Mouse (Mus musculus): Measurements from ENCODE around the gene Ppm1b.

Gene Ppm1b

GRCm38 (mm10) chr17:85026436-85026835, 69.9 kb downstream of the Ppm1b start:
- no peak for DNase-seq

DNA sequence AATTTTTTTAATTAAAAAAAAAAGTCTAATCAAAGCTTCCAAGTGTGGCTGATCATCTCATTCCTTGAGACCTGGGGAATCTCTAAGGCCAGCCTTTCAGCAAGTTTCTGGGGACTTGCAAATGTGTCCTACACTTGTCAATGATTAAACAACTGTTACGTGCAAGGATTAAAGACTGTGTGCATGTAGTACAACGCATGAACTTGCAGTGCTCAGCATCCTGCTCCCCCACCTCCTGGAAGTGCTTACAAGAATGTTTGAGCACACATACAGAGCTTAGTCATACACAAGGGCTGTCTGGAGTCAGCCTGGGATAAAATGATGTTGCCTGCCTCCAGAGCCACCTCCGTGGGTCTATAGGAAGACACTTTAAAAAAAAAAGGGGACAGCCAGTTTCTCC, 70.7 kb downstream of the Ppm1b start:
- no peak for DNase-seq

DNA sequence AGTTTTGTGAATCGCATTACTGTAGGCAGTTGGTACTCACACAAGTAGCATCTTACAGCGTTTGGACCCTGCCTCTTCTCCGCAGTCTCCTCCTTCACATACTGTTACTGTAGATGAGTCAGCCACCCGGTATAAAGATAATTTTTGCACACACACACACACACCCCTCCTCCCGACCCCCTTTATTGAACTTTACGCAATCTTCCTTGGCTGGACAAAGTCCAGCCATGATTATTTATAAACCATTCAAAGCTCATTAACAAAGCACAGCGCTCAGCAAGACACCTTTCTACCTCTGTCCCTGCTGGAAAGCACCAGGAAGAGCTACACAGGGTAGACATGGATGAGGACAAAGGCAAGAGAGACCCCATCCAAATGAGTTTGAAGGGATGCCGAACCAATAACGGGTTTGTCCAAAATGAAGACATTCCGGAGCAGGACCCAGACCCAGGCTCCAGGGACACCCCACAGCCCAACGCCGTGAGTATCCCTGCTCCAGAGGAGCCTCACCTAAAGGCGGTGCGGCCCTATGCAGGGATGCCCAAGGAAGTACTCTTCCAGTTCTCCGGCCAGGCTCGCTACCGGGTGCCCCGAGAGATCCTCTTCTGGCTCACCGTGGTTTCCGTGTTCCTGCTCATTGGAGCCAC, 71.7 kb downstream of the Ppm1b start, which contains the start of gene Slc3a1:
Gene Slc3a1 (plus strand): TSS at position 284 of the 647 bp plus-strand sequence.
- no peak for DNase-seq

DNA sequence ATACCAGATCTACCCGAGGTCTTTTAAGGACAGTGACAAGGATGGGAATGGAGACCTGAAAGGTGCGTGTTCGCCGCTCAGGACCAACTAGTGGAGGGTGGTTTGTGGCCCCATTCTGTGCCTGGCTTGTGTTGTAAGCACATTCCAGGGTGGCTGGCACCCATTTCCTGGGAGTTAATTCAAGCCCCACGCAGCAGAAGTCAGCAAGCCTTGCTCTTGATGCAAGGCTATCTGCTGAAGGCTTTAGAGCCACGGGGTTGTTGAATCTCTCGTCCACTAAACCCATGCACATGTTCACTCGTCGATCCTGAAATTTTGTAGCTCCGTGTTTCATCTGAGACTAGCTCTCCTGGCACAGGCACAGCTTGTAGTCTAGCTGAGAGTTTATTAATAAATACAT, 72.3 kb downstream of the Ppm1b start:
- no peak for DNase-seq

- DNase-seq, result no peak
These were observed 74.1 kb downstream of the Ppm1b start for GRCm38 (mm10) chr17:85030651-85031050.

GRCm38 (mm10) chr17:85033087-85033486, 76.5 kb downstream of the Ppm1b start:
- no peak for DNase-seq

- DNase-seq, result peak; percentile 56 to 59
These were observed 77.5 kb downstream of the Ppm1b start for GRCm38 (mm10) chr17:85034068-85034467.

DNA sequence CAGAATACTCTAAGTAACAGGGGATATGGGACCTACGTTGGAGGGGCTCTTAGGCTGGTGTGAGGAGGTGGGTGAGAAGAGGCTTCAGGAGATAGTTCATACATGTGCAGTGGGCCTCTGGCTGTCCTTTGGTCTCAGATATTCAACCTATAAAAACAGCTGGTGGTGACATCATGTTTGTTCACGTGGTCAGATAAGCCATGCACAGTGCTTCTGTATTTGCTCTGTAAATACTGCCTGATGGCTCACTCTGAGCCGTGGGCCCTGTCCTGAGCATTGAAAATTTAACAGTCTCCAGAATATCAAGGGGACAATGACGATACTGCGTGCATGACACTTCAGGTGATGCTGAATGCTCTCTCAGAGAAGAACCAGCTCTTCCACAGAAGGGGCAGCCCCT, 81.3 kb downstream of the Ppm1b start:
- DNase-seq, result no peak

DNA sequence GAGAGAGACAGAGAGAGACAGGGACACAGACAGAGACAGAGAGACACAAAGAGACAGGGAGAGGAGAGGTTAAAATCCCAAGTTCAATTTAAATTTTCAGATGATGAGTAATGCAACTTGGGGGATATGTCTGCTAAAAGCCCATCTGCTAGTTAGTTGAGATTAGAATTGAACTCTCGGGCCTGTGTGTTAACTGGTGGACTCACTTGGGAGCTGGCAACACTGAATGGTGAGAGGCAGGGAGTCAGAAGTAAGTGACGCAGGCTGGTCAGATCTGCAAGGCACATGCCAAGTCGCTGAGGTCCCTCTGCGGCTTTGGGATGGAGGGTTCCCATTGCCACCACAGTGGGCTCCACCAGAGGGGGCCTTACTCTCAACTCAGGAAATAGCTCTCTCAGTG, 81.8 kb downstream of the Ppm1b start:
- no peak for DNase-seq

- DNase-seq, result no peak
These were observed 82.2 kb downstream of the Ppm1b start for GRCm38 (mm10) chr17:85038761-85039160.

DNA sequence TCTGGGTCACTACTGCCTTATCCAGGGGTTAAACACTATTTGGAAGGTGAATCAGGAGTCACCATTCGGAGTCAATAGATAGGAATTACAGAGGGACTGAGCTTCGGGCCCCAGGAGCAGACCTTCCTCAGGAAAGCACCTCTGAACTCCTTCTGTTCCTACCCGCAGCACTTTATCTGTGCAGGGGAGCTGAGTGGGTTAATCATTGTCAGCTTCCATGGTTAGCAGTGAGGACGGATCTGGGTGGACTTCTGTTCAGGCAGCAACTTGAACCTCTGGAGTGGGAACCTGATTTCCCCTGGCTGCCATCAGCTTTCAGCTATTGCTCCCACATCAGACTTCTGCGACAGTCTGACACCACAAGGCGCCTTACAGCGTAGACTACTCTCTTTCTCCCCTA, 84.4 kb downstream of the Ppm1b start:
- no peak for DNase-seq

DNA sequence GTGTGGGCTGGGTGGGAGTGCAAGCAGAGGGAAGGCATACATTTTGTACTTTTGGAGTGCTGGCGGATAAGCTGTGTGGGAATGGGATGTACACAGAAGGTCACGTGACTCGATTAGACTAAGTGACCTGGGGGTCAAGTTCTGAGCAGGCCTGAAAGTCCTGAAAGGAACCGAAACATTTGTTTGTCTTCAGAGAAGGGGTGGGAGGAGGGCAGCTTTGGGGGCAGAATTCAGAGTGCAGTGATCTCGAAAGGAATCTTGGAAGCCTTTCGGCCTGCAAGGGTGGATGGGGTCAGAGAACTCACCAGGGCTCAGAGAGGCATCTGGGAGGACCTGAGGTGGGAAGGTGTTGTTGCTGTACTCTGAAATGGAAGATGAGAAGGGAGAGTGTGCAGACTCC, 85.9 kb downstream of the Ppm1b start:
- no peak for DNase-seq

DNA sequence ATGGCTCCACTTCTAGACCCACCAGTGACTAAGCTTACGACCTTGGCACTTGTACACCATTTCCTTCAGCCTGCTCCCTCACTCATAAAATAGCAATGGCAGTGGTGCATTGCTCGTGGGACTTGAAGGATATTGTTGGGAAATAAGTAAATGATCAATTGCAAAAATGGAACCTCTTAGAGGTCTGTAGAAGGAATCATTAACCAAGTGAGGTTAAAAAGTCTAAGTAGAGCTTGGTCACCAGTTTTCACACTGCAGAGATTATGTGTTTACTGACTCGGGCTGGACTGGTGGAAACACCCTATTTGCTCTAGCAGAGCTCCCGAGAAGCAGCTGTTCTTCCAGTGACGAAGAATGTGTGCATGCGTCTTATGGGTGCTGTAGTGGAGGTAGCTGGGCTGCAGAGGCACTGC, 86.9 kb downstream of the Ppm1b start:
- DNase-seq, result no peak

DNA sequence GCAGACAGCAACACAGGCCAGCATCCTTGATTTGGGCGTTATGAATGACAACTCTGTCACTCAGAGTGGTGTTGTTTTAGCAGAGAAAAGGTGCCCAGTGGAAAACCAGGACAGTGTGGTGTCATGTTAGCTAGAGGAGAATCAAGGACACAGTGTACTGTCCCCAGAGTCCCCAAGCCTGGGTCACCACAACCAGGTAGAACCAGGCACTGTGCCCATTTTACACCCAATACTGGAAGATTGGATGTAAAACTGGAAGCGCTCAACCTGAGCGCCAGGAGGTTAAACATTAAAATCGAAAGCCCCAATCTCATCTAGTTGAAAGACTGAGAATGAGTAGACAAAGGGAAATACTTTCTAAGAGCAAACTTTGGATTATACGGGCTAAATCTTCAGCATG, 87.9 kb downstream of the Ppm1b start:
- DNase-seq, result no peak

GRCm38 (mm10) chr17:85045160-85045559, 88.6 kb downstream of the Ppm1b start:
- DNase-seq, result no peak

DNA sequence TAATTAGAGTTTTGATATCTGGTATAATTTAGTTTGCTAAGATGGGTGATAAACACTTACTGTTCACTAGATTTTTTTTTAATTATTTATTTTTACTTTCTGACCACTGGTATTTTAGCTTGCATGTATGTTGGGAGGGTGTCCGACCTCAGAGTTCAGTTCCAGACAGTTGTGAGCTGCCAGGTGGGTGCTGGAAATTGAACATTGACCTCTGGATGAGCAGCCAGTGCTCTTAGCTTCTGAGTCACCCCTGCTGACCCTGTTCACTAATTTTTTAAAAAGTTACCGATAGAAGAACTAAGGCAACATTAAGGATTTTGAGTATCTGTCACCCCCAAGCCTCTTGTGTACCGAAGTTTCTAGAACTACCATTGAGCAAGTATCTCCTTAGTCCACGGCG, 91.8 kb downstream of the Ppm1b start:
- DNase-seq, result no peak

GRCm38 (mm10) chr17:85058276-85058675, 101.7 kb downstream of the Ppm1b start:
- no peak for DNase-seq

- DNase-seq, result no peak
These were observed 102.6 kb downstream of the Ppm1b start for GRCm38 (mm10) chr17:85059136-85059535.

GRCm38 (mm10) chr17:85063560-85063959, 107.0 kb downstream of the Ppm1b start:
- no peak for DNase-seq

GRCm38 (mm10) chr17:85067331-85067730, 110.8 kb downstream of the Ppm1b start:
- no peak for DNase-seq

DNA sequence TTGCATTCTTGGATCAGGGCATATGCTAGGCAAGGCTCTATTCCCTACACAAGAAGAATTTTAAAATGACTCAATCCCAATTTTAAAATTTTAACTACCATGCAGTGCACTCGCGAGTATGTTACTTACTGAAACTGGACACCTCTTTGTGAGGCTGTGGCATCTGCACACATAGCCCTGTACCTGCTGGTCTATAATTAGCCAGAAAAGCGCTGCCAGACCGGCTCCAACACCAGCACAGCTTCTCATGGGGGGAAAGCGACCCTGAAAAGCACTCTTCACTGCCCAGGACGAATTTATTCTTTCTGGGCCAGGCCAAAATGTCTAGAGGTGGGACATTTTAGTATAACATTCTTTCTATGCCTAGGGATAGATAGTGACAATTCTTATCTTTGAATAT, 114.1 kb downstream of the Ppm1b start:
- DNase-seq, result no peak

GRCm38 (mm10) chr17:85071088-85071775, 114.7 kb downstream of the Ppm1b start:
- DNase-seq, result peak in 1 of 2 experiments; percentile 62

- DNase-seq, result no peak
These were observed 115.8 kb downstream of the Ppm1b start for GRCm38 (mm10) chr17:85072383-85072782.

DNA sequence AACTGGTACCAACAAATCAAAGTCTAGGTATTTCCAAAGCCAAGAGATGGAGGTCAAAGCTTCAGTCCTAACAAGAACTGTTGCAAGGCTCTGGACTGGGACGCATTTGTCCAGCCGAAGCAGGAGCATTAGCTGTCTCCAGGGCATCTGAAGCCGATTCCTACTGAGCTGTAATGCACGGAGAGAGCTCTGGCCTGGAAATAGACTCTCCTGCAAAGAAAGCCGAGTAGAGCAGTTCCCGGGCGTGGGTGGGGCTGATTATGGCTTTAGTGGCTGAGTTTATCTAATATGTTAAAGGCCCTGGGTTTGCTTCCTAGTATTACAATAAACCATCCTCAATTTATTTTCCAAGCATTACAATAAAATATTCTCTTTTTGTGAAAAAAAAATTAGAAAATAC, 116.7 kb downstream of the Ppm1b start:
- no peak for DNase-seq
